Mouse (Mus musculus): ENCODE measurements around the gene Mylk2. TPM values are rescaled to one million over a fixed set of nuclear protein-coding genes. Genes with fewer than 3 reads are reported as not detected.

The Mylk2 gene
- polyA plus RNA-seq, 1 experiment from 2014 or later, result not detected

DNA sequence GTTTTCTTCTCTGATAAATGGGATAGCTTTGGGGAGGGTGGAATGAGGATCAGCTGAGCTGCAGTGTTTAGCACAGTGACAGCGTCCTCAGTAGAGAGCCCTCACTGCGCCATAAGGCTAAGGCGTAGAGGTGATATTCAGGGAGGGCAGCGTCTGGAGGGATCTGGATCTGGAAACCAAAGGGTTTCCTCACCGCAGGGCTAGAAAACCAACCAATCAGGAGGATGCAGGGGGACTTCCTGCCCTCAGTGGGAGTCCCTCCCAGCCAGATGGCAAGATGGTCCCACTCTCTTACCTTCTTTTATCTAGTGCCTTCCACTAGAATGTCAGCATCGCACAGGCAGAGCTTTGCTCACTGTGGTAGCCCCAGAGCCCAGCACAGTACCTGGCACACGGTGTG lies 30.6 kb downstream of the Mylk2 start:
- whole genome bisulfite sequencing, result 21% methylated on average over 7 of the region's 7 CpGs
- Histone ChIP-seq H3K27me3 (ENCODE audit: control insufficient read depth, insufficient read depth, low read length) (peaks cover 37% of the 10 kb centered on the region), H3K4me2 (replicated peaks; ENCODE audit: low read depth, low read length) (no peak overlapping the region), H3K27ac (ENCODE audit: low read length) (no peak overlapping the region), H3K9me3 (ENCODE audit: control insufficient read depth, low read depth, low read length) (no peaks in the 10 kb centered on the region), H3K36me3 (ENCODE audit: control insufficient read depth, insufficient read depth, low read length) (no peaks in the 10 kb centered on the region), H3K9ac (replicated peaks; ENCODE audit: low read depth, low read length) (no peak overlapping the region), H3K4me3 (ENCODE audit: low read depth, low read length) (no peak overlapping the region), H3K4me1 (ENCODE audit: control insufficient read depth, insufficient read depth, low read length) (peaks cover 5% of the 10 kb centered on the region; the same call in 1 of the 2 replicates)
- ATAC-seq (ENCODE audit: insufficient number of reproducible peaks, insufficient read depth, low FRiP score, low read depth), result no peak

DNA sequence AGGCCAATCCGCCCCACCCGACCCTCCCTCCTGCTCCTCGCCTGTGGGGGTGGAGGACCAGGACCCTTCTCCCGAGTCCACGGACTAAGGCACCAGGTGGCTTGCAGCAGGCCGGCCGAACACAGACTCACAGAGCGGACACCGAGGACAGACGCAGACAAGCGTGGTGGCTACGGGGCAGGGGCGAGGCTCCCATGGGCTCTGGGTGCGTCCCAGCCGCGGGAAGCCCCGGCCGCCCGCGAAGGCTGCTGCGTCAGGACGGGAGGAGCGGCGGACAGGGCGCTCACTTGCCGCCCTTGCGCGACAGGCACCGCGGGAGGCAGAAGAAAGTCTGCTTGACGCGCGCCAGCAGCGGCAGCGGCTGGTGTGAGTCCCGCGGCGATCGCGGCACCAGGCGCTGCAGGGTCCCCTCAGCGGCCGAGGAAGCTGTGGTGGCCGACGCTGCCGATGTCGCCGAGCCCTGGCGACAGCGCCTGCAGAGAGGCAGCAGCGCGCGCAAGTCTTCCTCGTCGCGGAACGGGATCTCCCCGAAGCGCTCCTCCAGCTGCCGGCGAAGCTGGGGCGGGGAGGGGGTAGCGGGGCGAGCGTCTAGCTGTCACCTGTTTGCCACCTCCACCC lies 31.9 kb downstream of the Mylk2 start:
- no peak overlapping the region for H3K9ac ChIP-seq (replicated peaks; ENCODE audit: low read depth, low read length)
- no peaks in the 10 kb centered on the region for H3K36me3 ChIP-seq (ENCODE audit: control insufficient read depth, insufficient read depth, low read length)
- peak overlapping the region; percentile 81 for H3K4me2 ChIP-seq (replicated peaks; ENCODE audit: low read depth, low read length)
- H3K4me1 ChIP-seq (ENCODE audit: control insufficient read depth, insufficient read depth, low read length), result peaks cover 5% of the 10 kb centered on the region; the same call in 1 of the 2 replicates
- H3K9me3 ChIP-seq (ENCODE audit: control insufficient read depth, low read depth, low read length), result no peaks in the 10 kb centered on the region
- ATAC-seq (ENCODE audit: insufficient number of reproducible peaks, insufficient read depth, low FRiP score, low read depth), result no peak
- WGBS, result under 1% methylated on average over 62 of the region's 65 CpGs
- H3K27me3 ChIP-seq (ENCODE audit: control insufficient read depth, insufficient read depth, low read length), result peaks cover 39% of the 10 kb centered on the region
- H3K27ac ChIP-seq (ENCODE audit: low read length), result no peak overlapping the region
- H3K4me3 ChIP-seq (ENCODE audit: low read depth, low read length), result peak overlapping the region; percentile 33

DNA sequence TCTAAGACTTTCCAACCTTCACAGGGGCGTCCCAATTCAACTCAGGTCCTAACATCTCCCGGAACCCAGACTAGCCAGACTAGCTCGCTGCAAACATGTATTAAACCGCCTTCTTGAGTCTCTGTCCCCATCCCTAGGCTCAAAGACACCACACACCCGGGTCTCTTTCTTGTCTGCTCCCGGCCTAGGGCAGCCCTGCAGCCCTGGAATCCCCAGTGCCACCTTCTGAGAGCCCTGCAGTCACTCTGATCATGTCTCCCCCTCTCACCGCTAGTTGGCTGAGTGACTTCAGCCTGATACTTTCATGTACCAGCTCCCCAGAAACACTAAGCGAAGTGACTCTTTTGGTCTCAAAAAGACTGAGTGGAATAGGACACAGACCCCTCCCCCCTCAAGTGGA lies 32.4 kb downstream of the Mylk2 start:
- no peak for ATAC-seq (ENCODE audit: insufficient number of reproducible peaks, insufficient read depth, low FRiP score, low read depth)
- Histone ChIP-seq H3K9me3 (ENCODE audit: control insufficient read depth, low read depth, low read length) (no peaks in the 10 kb centered on the region), H3K9ac (replicated peaks; ENCODE audit: low read depth, low read length) (no peak overlapping the region), H3K27me3 (ENCODE audit: control insufficient read depth, insufficient read depth, low read length) (peaks cover 39% of the 10 kb centered on the region), H3K4me2 (replicated peaks; ENCODE audit: low read depth, low read length) (peak overlapping the region; percentile 81), H3K4me3 (ENCODE audit: low read depth, low read length) (peak overlapping the region; percentile 33), H3K27ac (ENCODE audit: low read length) (no peak overlapping the region), H3K36me3 (ENCODE audit: control insufficient read depth, insufficient read depth, low read length) (no peaks in the 10 kb centered on the region), H3K4me1 (ENCODE audit: control insufficient read depth, insufficient read depth, low read length) (peaks cover 5% of the 10 kb centered on the region; the same call in 1 of the 2 replicates)
- whole genome bisulfite sequencing, result 9% methylated on average over 8 of the region's 8 CpGs

DNA sequence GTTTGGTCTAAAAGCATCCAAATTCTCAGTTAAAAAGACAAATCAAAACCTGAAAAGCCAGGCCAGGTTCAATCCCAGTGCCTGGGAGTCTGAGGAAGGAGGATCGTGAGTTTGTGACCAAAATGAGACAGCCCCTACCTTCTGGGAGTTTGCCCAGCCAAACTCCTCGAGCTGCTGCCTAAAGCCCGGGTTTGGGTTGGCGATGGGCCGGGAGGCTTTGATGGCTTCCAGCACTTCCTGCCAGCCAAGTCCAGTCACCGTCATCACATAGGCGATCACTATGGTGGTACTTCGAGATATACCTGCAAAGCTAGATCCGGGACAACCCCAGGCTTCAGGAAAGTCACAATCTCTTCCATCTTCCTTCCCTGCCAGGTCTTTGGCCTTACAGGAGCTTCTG lies 32.9 kb downstream of the Mylk2 start:
- peaks cover 39% of the 10 kb centered on the region for H3K27me3 ChIP-seq (ENCODE audit: control insufficient read depth, insufficient read depth, low read length)
- WGBS, result 62% methylated on average over 9 of the region's 9 CpGs
- no peak for ATAC-seq (ENCODE audit: insufficient number of reproducible peaks, insufficient read depth, low FRiP score, low read depth)

DNA sequence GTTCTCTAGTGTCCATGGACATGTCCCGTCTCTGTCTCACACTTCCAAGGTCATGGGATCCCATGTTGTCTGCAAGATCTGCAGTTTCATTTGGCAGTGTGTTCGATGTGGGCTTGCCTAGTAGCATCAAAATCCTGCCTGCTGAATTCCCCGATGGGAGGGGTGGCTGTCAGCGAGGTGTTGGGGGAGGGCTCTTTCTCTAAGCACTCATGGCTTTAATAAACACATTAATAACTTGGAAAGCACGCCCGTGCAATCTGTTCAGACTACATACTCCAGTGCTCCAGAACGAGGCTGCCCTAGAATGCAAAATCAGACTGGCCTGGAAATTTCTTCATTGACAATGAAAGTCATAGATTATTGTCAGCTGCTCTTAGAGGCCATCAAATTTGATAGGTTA lies 35.9 kb downstream of the Mylk2 start:
- Histone ChIP-seq H3K9me3 (ENCODE audit: control insufficient read depth, low read depth, low read length) (no peaks in the 10 kb centered on the region), H3K9ac (replicated peaks; ENCODE audit: low read depth, low read length) (no peak overlapping the region), H3K36me3 (ENCODE audit: control insufficient read depth, insufficient read depth, low read length) (no peaks in the 10 kb centered on the region), H3K27me3 (ENCODE audit: control insufficient read depth, insufficient read depth, low read length) (peaks cover 51% of the 10 kb centered on the region), H3K4me2 (replicated peaks; ENCODE audit: low read depth, low read length) (no peak overlapping the region), H3K4me3 (ENCODE audit: low read depth, low read length) (no peak overlapping the region), H3K4me1 (ENCODE audit: control insufficient read depth, insufficient read depth, low read length) (peaks cover 10% of the 10 kb centered on the region; the same call in 1 of the 2 replicates), H3K27ac (ENCODE audit: low read length) (no peak overlapping the region)
- WGBS, result 32% methylated on average over 7 of the region's 7 CpGs
- ATAC-seq (ENCODE audit: insufficient number of reproducible peaks, insufficient read depth, low FRiP score, low read depth), result no peak

More for the DNA sequence above, 32.9 kb downstream of the Mylk2 start:
- no peak overlapping the region for H3K4me3 ChIP-seq (ENCODE audit: low read depth, low read length)
- H3K27ac ChIP-seq (ENCODE audit: low read length), result no peak overlapping the region
- no peaks in the 10 kb centered on the region for H3K36me3 ChIP-seq (ENCODE audit: control insufficient read depth, insufficient read depth, low read length)
- H3K9ac ChIP-seq (replicated peaks; ENCODE audit: low read depth, low read length), result no peak overlapping the region
- H3K4me1 ChIP-seq (ENCODE audit: control insufficient read depth, insufficient read depth, low read length), result peaks cover 5% of the 10 kb centered on the region; the same call in 1 of the 2 replicates
- no peaks in the 10 kb centered on the region for H3K9me3 ChIP-seq (ENCODE audit: control insufficient read depth, low read depth, low read length)
- H3K4me2 ChIP-seq (replicated peaks; ENCODE audit: low read depth, low read length), result no peak overlapping the region

DNA sequence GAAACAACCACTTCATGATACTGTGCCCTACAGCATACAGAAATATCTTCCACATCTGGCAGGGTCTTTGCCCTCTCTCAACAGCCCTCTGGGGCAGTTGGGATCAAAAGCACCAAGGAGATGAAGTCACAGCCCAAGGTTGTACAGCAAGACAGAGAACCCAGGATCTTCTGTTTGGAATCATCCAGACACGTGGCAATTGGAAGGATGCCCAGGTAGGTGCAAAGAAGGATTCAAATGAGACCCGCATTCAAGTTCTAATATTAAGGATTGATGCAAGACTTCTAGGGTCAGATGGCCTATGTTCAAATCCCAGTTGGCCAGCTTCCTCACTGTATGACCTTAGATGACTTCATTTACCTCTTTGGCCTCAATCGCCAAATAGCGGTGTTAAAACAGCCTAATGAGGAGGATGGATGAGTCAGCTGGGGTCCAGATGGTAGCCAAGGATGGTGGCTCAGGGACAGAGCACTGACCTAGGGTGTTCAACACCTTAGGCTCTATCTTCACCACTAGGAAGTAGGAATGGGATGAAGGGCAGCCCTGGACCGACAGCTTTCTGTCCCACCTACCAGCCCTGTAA lies 37.4 kb downstream of the Mylk2 start:
- Histone ChIP-seq H3K27me3 (ENCODE audit: control insufficient read depth, insufficient read depth, low read length) (peaks cover 41% of the 10 kb centered on the region), H3K9me3 (ENCODE audit: control insufficient read depth, low read depth, low read length) (no peaks in the 10 kb centered on the region), H3K4me3 (ENCODE audit: low read depth, low read length) (no peak overlapping the region), H3K27ac (ENCODE audit: low read length) (no peak overlapping the region), H3K36me3 (ENCODE audit: control insufficient read depth, insufficient read depth, low read length) (no peaks in the 10 kb centered on the region), H3K9ac (replicated peaks; ENCODE audit: low read depth, low read length) (no peak overlapping the region), H3K4me2 (replicated peaks; ENCODE audit: low read depth, low read length) (no peak overlapping the region), H3K4me1 (ENCODE audit: control insufficient read depth, insufficient read depth, low read length) (peaks cover 5% of the 10 kb centered on the region; the same call in 1 of the 2 replicates)
- ATAC-seq (ENCODE audit: insufficient number of reproducible peaks, insufficient read depth, low FRiP score, low read depth), result no peak
- 84% methylated on average over 5 of the region's 5 CpGs for WGBS

DNA sequence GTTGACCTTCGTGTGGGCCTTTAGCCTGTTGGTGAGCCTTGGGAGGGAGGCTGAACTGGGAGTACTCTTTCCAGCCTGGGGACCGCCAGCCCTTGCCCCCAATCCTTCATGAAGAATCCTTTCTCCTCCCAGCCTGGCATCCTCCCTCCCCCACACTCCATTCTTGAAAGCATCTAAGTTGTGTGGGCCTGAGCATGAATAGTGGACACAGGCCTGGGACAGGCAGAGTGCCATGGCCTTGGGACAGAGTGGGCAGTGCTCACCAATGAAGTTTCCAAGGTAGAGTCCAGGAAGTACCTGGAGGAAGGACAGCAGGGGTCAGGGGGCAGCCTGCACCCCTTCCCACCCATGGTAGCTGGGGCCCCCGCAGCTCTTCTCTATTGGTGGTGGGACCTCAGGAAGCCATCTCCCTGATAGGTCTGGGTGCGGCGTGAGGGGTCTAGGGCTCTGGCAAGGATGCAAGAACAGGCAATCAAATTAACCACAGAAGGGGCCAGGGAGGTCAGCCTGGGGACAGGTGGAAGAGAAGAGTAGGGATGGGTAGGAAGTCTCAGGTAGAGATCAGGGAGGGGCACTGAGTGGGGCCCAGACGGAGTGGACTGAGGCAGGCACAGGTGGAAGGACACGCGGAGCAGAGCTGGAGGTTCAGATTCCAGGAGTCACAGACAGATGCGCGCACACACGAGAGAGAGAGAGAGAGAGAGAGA lies 39.4 kb downstream of the Mylk2 start:
- ATAC-seq (ENCODE audit: insufficient number of reproducible peaks, insufficient read depth, low FRiP score, low read depth), result no peak
- peaks cover 5% of the 10 kb centered on the region; the same call in 1 of the 2 replicates for H3K4me1 ChIP-seq (ENCODE audit: control insufficient read depth, insufficient read depth, low read length)
- H3K4me2 ChIP-seq (replicated peaks; ENCODE audit: low read depth, low read length), result peak overlapping the region; percentile 99
- H3K36me3 ChIP-seq (ENCODE audit: control insufficient read depth, insufficient read depth, low read length), result no peaks in the 10 kb centered on the region
- H3K9ac ChIP-seq (replicated peaks; ENCODE audit: low read depth, low read length), result no peak overlapping the region
- H3K27ac ChIP-seq (ENCODE audit: low read length), result no peak overlapping the region
- peaks cover 25% of the 10 kb centered on the region; the same call in 1 of the 2 replicates for H3K27me3 ChIP-seq (ENCODE audit: control insufficient read depth, insufficient read depth, low read length)
- WGBS, result 37% methylated on average over 11 of the region's 11 CpGs
- no peak overlapping the region for H3K4me3 ChIP-seq (ENCODE audit: low read depth, low read length)
- no peaks in the 10 kb centered on the region for H3K9me3 ChIP-seq (ENCODE audit: control insufficient read depth, low read depth, low read length)

DNA sequence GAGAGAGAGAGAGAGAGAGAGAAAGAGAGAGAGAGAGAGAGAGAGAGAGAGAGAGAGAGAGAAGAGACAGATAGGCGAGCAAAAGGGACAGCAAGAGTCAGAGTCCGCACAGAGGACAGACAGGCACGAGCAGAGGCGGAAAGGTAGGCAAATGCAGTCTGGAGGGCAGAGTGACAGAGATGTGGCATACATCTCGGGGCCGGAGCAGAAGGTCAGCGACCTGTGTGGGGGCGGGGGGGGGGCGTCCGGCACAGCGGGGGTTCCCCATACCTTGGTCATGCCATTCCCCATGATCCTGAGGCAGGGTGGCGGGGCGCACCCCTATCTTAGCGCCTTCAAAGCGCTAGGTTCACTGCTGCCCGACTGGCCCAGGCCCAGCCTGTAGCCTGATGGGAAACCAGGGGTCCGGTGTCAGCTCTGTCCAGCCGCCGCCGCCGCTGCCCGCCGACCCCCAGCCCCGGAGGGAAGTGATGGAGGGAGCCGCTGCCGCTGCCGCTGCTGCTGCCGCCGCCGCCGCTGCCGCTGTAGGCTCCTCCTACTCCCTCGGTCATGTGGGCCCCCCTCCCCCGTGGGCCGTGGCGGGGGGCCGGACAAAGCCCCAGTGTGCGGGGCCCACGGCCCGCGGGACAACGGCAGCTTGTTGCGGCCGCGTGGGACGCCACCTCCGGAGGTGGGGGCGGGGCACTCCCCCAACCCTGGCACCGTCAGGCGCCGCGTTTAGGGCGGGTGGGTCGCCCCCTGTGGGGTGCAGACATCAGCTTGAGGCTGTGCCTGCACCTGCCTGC lies 40.1 kb downstream of the Mylk2 start, which contains the start of gene Dusp15:
Gene Dusp15, minus strand, starts transcription at position 634 of the 785 bp plus-strand sequence.
- ATAC-seq (ENCODE audit: insufficient number of reproducible peaks, insufficient read depth, low FRiP score, low read depth), result peak; percentile 61; the same call in 1 of the 2 replicates
- Histone ChIP-seq H3K4me2 (replicated peaks; ENCODE audit: low read depth, low read length) (peak within 1 kb of the TSS; percentile 99), H3K9me3 (ENCODE audit: control insufficient read depth, low read depth, low read length) (no peaks in the 10 kb centered on the region), H3K27me3 (ENCODE audit: control insufficient read depth, insufficient read depth, low read length) (peaks cover 21% of the 10 kb centered on the region; the same call in 1 of the 2 replicates), H3K9ac (replicated peaks; ENCODE audit: low read depth, low read length) (peak within 1 kb of the TSS; percentile 36; the same call in 1 of the 2 replicates), H3K4me1 (ENCODE audit: control insufficient read depth, insufficient read depth, low read length) (peaks cover 5% of the 10 kb centered on the region; the same call in 1 of the 2 replicates), H3K27ac (ENCODE audit: low read length) (no peak within 1 kb of the TSS), H3K36me3 (ENCODE audit: control insufficient read depth, insufficient read depth, low read length) (no peaks in the 10 kb centered on the region), H3K4me3 (ENCODE audit: low read depth, low read length) (peak within 1 kb of the TSS; percentile 57)
- WGBS, result under 1% methylated on average over 46 of the region's 54 CpGs

Data from stomach, embryonic 14.5 days (tissue).